Mouse (Mus musculus) B cell, adult 2 months (primary cell): ENCODE results near the gene Olfr774.
"Not testable (repeated sequence)": the region's sequence is repeated elsewhere in the genome, so short reads cannot be mapped to it uniquely, and the experiment has no call there.

Experiments used
- DNase-seq, 2 experiments: peaks; one replicate each; pipeline ENCODE4 v3.0.0; 2022

The Olfr774 gene

GRCm38 (mm10) chr10:129235904-129236303, at the start of gene Olfr774:
Gene Olfr774, plus strand, starts transcription at chr10:129236204.
- DNase-seq = no peak

DNA sequence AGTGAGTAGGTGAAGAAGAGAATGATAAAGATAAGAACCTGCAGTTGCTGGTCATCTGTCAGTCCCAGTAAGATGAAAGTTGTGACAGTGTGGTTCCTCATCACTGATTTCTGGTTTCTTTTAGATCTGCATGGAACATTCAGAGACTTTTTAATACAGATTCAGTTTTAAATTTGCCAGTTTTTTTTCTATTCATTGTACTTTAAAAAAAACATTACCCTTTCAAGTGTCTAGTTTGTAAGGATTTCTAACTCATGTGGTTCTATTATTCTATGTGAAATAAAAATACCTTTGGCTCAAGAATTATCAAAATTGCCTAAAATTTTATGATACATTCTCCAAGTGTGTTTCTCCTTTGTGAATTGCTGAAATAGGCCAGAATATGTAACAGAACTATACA, 48.7 kb upstream of the Olfr774 start, which contains the start of gene Olfr773:
TSS of gene Olfr773 (minus strand) at position 101 of the 400 bp plus-strand sequence.
- DNase-seq = not testable (repeated sequence)

DNA sequence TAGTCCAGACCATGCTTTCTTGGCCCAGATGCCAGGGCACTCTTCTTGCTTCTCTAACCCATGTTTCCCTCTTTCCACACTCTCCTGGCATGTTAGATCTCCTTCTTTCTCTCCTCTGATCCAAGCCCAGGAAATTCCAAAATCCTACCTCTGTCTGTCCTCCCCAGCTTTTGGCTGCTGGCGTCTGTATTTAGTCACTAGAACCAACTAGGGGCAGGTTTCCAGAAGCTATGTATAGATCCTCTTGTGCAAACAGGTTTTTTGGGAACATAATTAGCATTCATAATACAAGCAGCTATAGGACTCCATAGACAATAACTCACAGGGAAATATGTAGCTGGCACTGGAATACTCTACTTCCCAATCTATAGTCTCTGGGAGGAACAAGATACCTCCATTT, 5.3 kb upstream of the Olfr774 start:
- no peak for DNase-seq

DNA sequence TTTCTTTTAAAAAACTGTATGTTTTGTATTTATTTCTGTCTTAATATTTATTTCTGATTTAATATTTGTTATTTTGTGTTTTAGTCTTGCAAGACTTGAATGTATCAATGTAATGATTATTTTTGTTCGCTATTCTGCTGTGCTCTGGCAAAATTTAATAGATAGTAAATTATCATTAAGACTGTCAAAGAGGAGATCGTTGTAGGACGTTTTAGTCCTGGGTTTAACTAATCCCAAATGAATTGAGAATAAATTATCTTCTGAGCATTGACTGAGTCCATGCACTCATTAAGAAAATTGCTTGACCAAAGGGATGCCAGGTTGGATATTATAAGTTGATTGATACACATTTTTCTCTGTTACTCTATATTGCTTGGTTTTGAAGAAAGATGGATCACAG, 12.1 kb downstream of the Olfr774 start, which contains the start of gene Olfr775:
TSS of gene Olfr775 (plus strand) at position 301 of the 400 bp plus-strand sequence.
- no peak for DNase-seq

- no peak for DNase-seq
Measured at GRCm38 (mm10) chr10:129258827-129259226, 22.8 kb downstream of the Olfr774 start, which contains the start of gene Olfr776. Gene Olfr776, plus strand, starts transcription at chr10:129259127.

DNA sequence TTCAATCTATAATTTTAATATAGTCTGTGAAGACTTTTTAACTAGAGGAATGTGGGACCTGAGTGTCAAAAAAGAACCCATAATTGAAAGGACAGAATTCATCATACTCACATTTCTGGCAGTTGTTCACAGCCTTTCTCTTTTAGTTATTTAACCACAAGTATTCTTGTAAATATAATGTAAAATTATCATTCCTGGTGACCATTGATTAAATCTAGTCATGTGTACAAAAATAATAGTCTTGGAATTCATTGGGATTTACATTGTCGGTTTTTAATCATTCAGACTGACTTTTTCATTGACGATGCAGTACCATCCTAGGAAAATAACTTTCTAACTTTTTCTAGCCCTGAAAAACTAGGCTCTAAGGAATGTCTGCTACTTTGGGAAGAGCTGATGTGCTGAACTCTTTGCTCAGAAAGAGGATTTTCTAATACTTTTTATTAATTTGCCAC, 35.1 kb downstream of the Olfr774 start, which contains the start of gene Olfr777:
TSS of gene Olfr777 (minus strand) at position 405 of the 455 bp plus-strand sequence.
- no peak for DNase-seq
